Mouse (Mus musculus): ENCODE data around the gene Erap1.
A peak's percentile ranks its signal among the peaks of the same experiment; 100 is the strongest.
"Not testable (repeated sequence)": the region's sequence is repeated elsewhere in the genome, so short reads cannot be mapped to it uniquely, and the experiment has no call there.

- not testable (repeated sequence) for TF ChIP-seq TCF12 (IDR thresholded peaks at IDR 0.05; ENCODE audit: insufficient read depth, poor library complexity, severe bottlenecking); E2F4 (IDR thresholded peaks at IDR 0.05; ENCODE audit: insufficient read depth)
- TF ChIP-seq POLR2A (IDR thresholded peaks at IDR 0.05; ENCODE audit: insufficient read length, low read depth), result peak; percentile 25
These were observed 22.0 kb upstream of the Erap1 start for GRCm38 (mm10) chr13:74617163-74618019.

All from myocyte (in vitro differentiated cells).